Mouse (Mus musculus) CH12.LX (cell line): ENCODE data around the gene Ankrd10. TPM values are rescaled to one million over a fixed set of nuclear protein-coding genes. Genes with fewer than 3 reads are reported as not detected.

Experiments used
- DNase-seq: peaks from one replicate; pipeline ENCODE4 v3.0.0-alpha.2; 2013; ENCODE audit errors: extremely low read depth
- H3K27ac ChIP-seq: 2 replicates; pipeline ENCODE4 v1.5.1; 2012; ENCODE audit warnings: low read depth, mild to moderate bottlenecking, control low read depth, moderate library complexity; ENCODE audit not compliant: insufficient read depth
- H3K27me3 ChIP-seq: replicated peaks from 2 replicates; pipeline ENCODE3; 2012; ENCODE audit warnings: inconsistent platforms
- H3K36me3 ChIP-seq, 2 experiments: replicated peaks in 1 of 2; 2 replicates each; pipeline versions ENCODE3 to v1.6.1; 2012; ENCODE audit warnings: inconsistent platforms in 1 of 2, low read length in 1 of 2, mild to moderate bottlenecking in 1 of 2, mixed read lengths in 1 of 2, moderate library complexity in 1 of 2; ENCODE audit not compliant: control insufficient read depth in 1 of 2, insufficient read depth in 1 of 2
- H3K4me1 ChIP-seq, 2 experiments: 2 replicates each; pipeline ENCODE4 v1.6.1; 2012; ENCODE audit warnings: inconsistent platforms in 1 of 2, moderate library complexity in 1 of 2; ENCODE audit not compliant: insufficient read depth in 2 of 2, control insufficient read depth in 1 of 2
- H3K4me2 ChIP-seq: 2 replicates; pipeline ENCODE4 v1.6.1; 2012; ENCODE audit warnings: low read depth, mild to moderate bottlenecking, control low read depth; ENCODE audit not compliant: poor library complexity, insufficient read depth, severe bottlenecking
- H3K4me3 ChIP-seq, 3 experiments: fragments of 150-350 bp in 1 of 3; sonication (generic) in 1 of 3; replicated peaks in 1 of 3; 2 replicates each; pipeline versions ENCODE3 to v1.5.1; 2011 to 2012; ENCODE audit warnings: low read depth in 2 of 3, low read length in 2 of 3, mild to moderate bottlenecking in 2 of 3, moderate library complexity in 2 of 3, control low read depth in 1 of 3, improper control_type of control experiment in 1 of 3, inconsistent platforms in 1 of 3, mixed read lengths in 1 of 3; ENCODE audit not compliant: poor library complexity in 1 of 3
- H3K79me2 ChIP-seq: replicated peaks from 2 replicates; pipeline ENCODE4 v1.6.1; 2012; ENCODE audit warnings: mild to moderate bottlenecking, moderate library complexity; ENCODE audit not compliant: control insufficient read depth, poor library complexity, insufficient read depth, severe bottlenecking; ENCODE audit errors: extremely low read depth
- H3K9ac ChIP-seq: 2 replicates; pipeline ENCODE4 v1.6.1; 2012; ENCODE audit warnings: low read depth, mild to moderate bottlenecking, control low read depth, moderate library complexity; ENCODE audit not compliant: insufficient read depth
- H3K9me3 ChIP-seq: replicated peaks from 2 replicates; pipeline ENCODE3; 2012; ENCODE audit warnings: low read length, inconsistent platforms, mixed read lengths
- BHLHE40 ChIP-seq: IDR thresholded peaks from 2 replicates; pipeline ENCODE4 v1.6.1; 2011; ENCODE audit warnings: mild to moderate bottlenecking, low read depth, low read length, improper control_type of control experiment
- CHD1 ChIP-seq: IDR thresholded peaks from 2 replicates; pipeline ENCODE4 v1.6.1; 2012; ENCODE audit warnings: low read depth, low read length, improper control_type of control experiment, inconsistent platforms
- CHD2 ChIP-seq: IDR thresholded peaks from 2 replicates; pipeline ENCODE4 v1.6.1; 2011; ENCODE audit warnings: low read length, improper control_type of control experiment
- CTCF ChIP-seq, 2 experiments: IDR thresholded peaks in 1 of 2; conservative IDR thresholded peaks in 1 of 2; 2 replicates each; pipeline ENCODE4 v1.5.1; 2011 to 2012; ENCODE audit warnings: low read depth in 2 of 2, low read length in 2 of 2, improper control_type of control experiment in 1 of 2, inconsistent platforms in 1 of 2, mild to moderate bottlenecking in 1 of 2, moderate library complexity in 1 of 2
- E2F4 ChIP-seq: IDR thresholded peaks from 2 replicates; pipeline ENCODE4 v1.6.1; 2011; ENCODE audit warnings: low read depth, low read length, improper control_type of control experiment; ENCODE audit not compliant: insufficient replicate concordance
- EP300 ChIP-seq: IDR thresholded peaks from 2 replicates; pipeline ENCODE4 v1.6.1; 2011; ENCODE audit warnings: low read length, improper control_type of control experiment
- ETS1 ChIP-seq: conservative IDR thresholded peaks from 2 replicates; pipeline ENCODE4 v1.6.1; 2012; ENCODE audit warnings: low read depth, mild to moderate bottlenecking, inconsistent platforms, low read length, improper control_type of control experiment, moderate library complexity
- HCFC1 ChIP-seq: IDR thresholded peaks from 2 replicates; pipeline ENCODE4 v1.6.1; 2012; ENCODE audit warnings: low read depth, mild to moderate bottlenecking, inconsistent platforms, low read length, improper control_type of control experiment
- IRF4 ChIP-seq: IDR thresholded peaks from 2 replicates; pipeline ENCODE4 v1.6.1; 2014; ENCODE audit warnings: low read depth, mild to moderate bottlenecking, inconsistent platforms, low read length, improper control_type of control experiment
- JUND ChIP-seq: conservative IDR thresholded peaks from 2 replicates; pipeline ENCODE4 v1.6.1; 2011; ENCODE audit warnings: low read depth, low read length, improper control_type of control experiment
- KAT2A ChIP-seq: IDR thresholded peaks from 2 replicates; pipeline ENCODE4 v1.6.1; 2012; ENCODE audit warnings: low read length, improper control_type of control experiment, inconsistent platforms; ENCODE audit not compliant: insufficient replicate concordance
- MAFK ChIP-seq: IDR thresholded peaks from 2 replicates; pipeline ENCODE4 v1.6.1; 2011; ENCODE audit warnings: low read length, improper control_type of control experiment; ENCODE audit not compliant: insufficient replicate concordance
- MAZ ChIP-seq: IDR thresholded peaks from 2 replicates; pipeline ENCODE4 v1.6.1; 2012; ENCODE audit warnings: low read depth, mild to moderate bottlenecking, inconsistent platforms, low read length, improper control_type of control experiment, moderate library complexity
- MEF2A ChIP-seq: IDR thresholded peaks from 2 replicates; pipeline ENCODE4 v1.6.1; 2014; ENCODE audit warnings: low read depth, mild to moderate bottlenecking, inconsistent platforms, low read length, improper control_type of control experiment, borderline replicate concordance
- MXI1 ChIP-seq: IDR thresholded peaks from 2 replicates; pipeline ENCODE4 v1.6.1; 2011; ENCODE audit warnings: mild to moderate bottlenecking, low read depth, low read length, improper control_type of control experiment
- MYC ChIP-seq: IDR thresholded peaks from 2 replicates; pipeline ENCODE4 v1.6.1; 2011; ENCODE audit warnings: low read depth, mild to moderate bottlenecking, improper control_type of control experiment, low read length
- NELFE ChIP-seq: IDR thresholded peaks from 2 replicates; pipeline ENCODE4 v1.6.1; 2011; ENCODE audit warnings: low read depth, low read length, improper control_type of control experiment
- NRF1 ChIP-seq: IDR thresholded peaks from 2 replicates; pipeline ENCODE4 v1.6.1; 2014; ENCODE audit warnings: low read depth, mild to moderate bottlenecking, inconsistent platforms, low read length, improper control_type of control experiment, moderate library complexity
- POLR2A ChIP-seq: IDR thresholded peaks from 2 replicates; pipeline ENCODE4 v1.6.1; 2011; ENCODE audit warnings: low read depth, mild to moderate bottlenecking, improper control_type of control experiment, low read length
- RAD21 ChIP-seq: IDR thresholded peaks from 2 replicates; pipeline ENCODE4 v1.6.1; 2011; ENCODE audit warnings: low read depth, mild to moderate bottlenecking, low read length, improper control_type of control experiment, moderate library complexity
- RCOR1 ChIP-seq: conservative IDR thresholded peaks from 2 replicates; pipeline ENCODE4 v1.6.1; 2012; ENCODE audit warnings: low read depth, mild to moderate bottlenecking, inconsistent platforms, low read length, improper control_type of control experiment
- TCF12 ChIP-seq: IDR thresholded peaks from 2 replicates; pipeline ENCODE4 v1.6.1; 2014; ENCODE audit warnings: low read depth, mild to moderate bottlenecking, inconsistent platforms, low read length, improper control_type of control experiment
- UBTF ChIP-seq: IDR thresholded peaks from 2 replicates; pipeline ENCODE4 v1.6.1; 2012; ENCODE audit warnings: low read depth, mild to moderate bottlenecking, inconsistent platforms, low read length, improper control_type of control experiment, moderate library complexity
- USF1 ChIP-seq: IDR thresholded peaks from 2 replicates; pipeline ENCODE4 v1.6.1; 2014; ENCODE audit warnings: low read depth, mild to moderate bottlenecking, inconsistent platforms, low read length, improper control_type of control experiment
- USF2 ChIP-seq: conservative IDR thresholded peaks from 2 replicates; pipeline ENCODE4 v1.6.1; 2011; ENCODE audit warnings: low read depth, low read length, improper control_type of control experiment
- ZKSCAN1 ChIP-seq: IDR thresholded peaks from 2 replicates; pipeline ENCODE4 v1.6.1; 2012; ENCODE audit warnings: low read depth, inconsistent platforms, low read length, improper control_type of control experiment, borderline replicate concordance
- ZNF384 ChIP-seq: IDR thresholded peaks from 2 replicates; pipeline ENCODE4 v1.6.1; 2012; ENCODE audit warnings: low read depth, low read length, improper control_type of control experiment, inconsistent platforms
- dilution Hi-C: fragments of 300-500 bp; cut with MboI; formaldehyde crosslinking; loops from 2 replicates; pipeline ENCODE4 v1.14.3; 2020; ENCODE audit warnings: low sequenced_read_pairs; ENCODE audit not compliant: extremely low pct_unique_long_range_greater_than_20kb, extremely low pct_ligation_motif_present
- in situ Hi-C: fragments of 300-500 bp; cut with MboI; formaldehyde crosslinking; loops from 3 replicates; pipeline ENCODE4 v1.14.3; 2019; ENCODE audit warnings: low sequenced_read_pairs, low pct_ligation_motif_present, low pct_unique_long_range_greater_than_20kb, mixed read lengths
- polyA plus RNA-seq: library from polyadenylated mRNA; unstranded; fragments of >175 nt; gene quantifications from 2 replicates; pipeline ENCODE4 v1.2.1, GENCODE M21; 2012; ENCODE audit warnings: low read depth; ENCODE audit not compliant: insufficient read length
- total RNA-seq, 2 experiments: library from RNA; depleted of rRNA; stranded (reverse); fragments of 300-350 nt in 1 of 2; fragments of >200 nt in 1 of 2; gene quantifications; 2 replicates each; pipeline ENCODE4 v1.2.3; 2012 to 2014

The Ankrd10 gene
- total and polyA plus RNA-seq, 3 experiments: 36.9 to 46.9 (median 39.0) TPM

- in situ Hi-C loops: no loop called here
- Histone ChIP-seq H3K9me3 (peaks cover 2% of the 10 kb centered on the region), H3K27ac (no peak overlapping the region), H3K4me3 (no peak overlapping the region), H3K79me2 (no peaks in the 10 kb centered on the region), H3K4me1 (peaks cover 27 to 54% of the 10 kb centered on the region in 2 experiments), H3K4me2 (no peak overlapping the region), H3K36me3 (peaks cover 2% of the 10 kb centered on the region in 2 experiments), H3K27me3 (no peaks in the 10 kb centered on the region), H3K9ac (no peak overlapping the region)
- dilution Hi-C loops: no loop called here
- DNase-seq: no peak
- TF ChIP-seq MXI1 (no peak), MAFK (no peak), NRF1 (no peak), CHD1 (no peak), MYC (no peak), EP300 (no peak), CTCF (conservative IDR thresholded peaks at IDR 0.05 in 1 of 2, IDR thresholded peaks at IDR 0.05 in 1 of 2; ENCODE audit: low read depth in 2 of 2, low read length in 2 of 2) (no peak), NELFE (no peak), UBTF (no peak)
- TF ChIP-seq, all 38 proteins: peak for 0
These were observed 63.6 kb downstream of the Ankrd10 start for GRCm38 (mm10) chr8:11571950-11572349.

GRCm38 (mm10) chr8:11570742-11571141 is 64.8 kb downstream of the Ankrd10 start:
- H3K79me2 ChIP-seq: no peaks in the 10 kb centered on the region
- H3K4me3 ChIP-seq: no peak overlapping the region
- DNase-seq: peak; percentile 56
- H3K27me3 ChIP-seq: no peaks in the 10 kb centered on the region
- H3K9ac ChIP-seq: no peak overlapping the region
- in situ Hi-C loops (no loop called here), dilution Hi-C loops (no loop called here)
- peaks cover 27 to 54% of the 10 kb centered on the region in 2 experiments for H3K4me1 ChIP-seq
- H3K27ac ChIP-seq: no peak overlapping the region; the same call in 1 of the 2 replicates
- H3K4me2 ChIP-seq: no peak overlapping the region
- no peak for TF ChIP-seq POLR2A
- peak; percentile 58 for TF ChIP-seq EP300
- TF ChIP-seq MAFK: no peak
- no peak for TF ChIP-seq CHD2
- no peak for TF ChIP-seq UBTF
- TF ChIP-seq RCOR1: no peak
- TF ChIP-seq IRF4: peak; percentile 25; the same call in 1 of the 2 replicates
- TF ChIP-seq HCFC1: no peak
- no peak for TF ChIP-seq RAD21
- peak; percentile 15; the same call in 1 of the 2 replicates for TF ChIP-seq ETS1
- TF ChIP-seq KAT2A: no peak
- no peak for TF ChIP-seq CHD1
- TF ChIP-seq TCF12: peak; percentile 28; the same call in 1 of the 2 replicates
- TF ChIP-seq MEF2A: peak; percentile 74; the same call in 1 of the 2 replicates
- no peak for TF ChIP-seq USF2
- peak; percentile 52 for TF ChIP-seq BHLHE40
- no peak for TF ChIP-seq MYC
- no peak for TF ChIP-seq CTCF (conservative IDR thresholded peaks at IDR 0.05 in 1 of 2, IDR thresholded peaks at IDR 0.05 in 1 of 2; ENCODE audit: low read depth in 2 of 2, low read length in 2 of 2)
- TF ChIP-seq ZNF384: peak; percentile 83
- no peak for TF ChIP-seq JUND
- TF ChIP-seq USF1: no peak
- TF ChIP-seq E2F4: no peak
- no peak for TF ChIP-seq MAZ
- no peak for TF ChIP-seq ZKSCAN1
- H3K9me3 ChIP-seq: peaks cover 2% of the 10 kb centered on the region
- H3K36me3 ChIP-seq: peaks cover 3 to 4% of the 10 kb centered on the region in 2 experiments
